Mouse (Mus musculus) CD8-positive naive resting alpha-beta T cell, adult 2 months (primary cell): ENCODE data around the gene Hnrnpul2.

Experiments
- DNase-seq, 2 experiments: peaks; one replicate each; pipeline ENCODE4 v3.0.0; 2022; ENCODE audit warnings: low read depth in 2 of 2, low spot score in 2 of 2

Gene Hnrnpul2

DNA sequence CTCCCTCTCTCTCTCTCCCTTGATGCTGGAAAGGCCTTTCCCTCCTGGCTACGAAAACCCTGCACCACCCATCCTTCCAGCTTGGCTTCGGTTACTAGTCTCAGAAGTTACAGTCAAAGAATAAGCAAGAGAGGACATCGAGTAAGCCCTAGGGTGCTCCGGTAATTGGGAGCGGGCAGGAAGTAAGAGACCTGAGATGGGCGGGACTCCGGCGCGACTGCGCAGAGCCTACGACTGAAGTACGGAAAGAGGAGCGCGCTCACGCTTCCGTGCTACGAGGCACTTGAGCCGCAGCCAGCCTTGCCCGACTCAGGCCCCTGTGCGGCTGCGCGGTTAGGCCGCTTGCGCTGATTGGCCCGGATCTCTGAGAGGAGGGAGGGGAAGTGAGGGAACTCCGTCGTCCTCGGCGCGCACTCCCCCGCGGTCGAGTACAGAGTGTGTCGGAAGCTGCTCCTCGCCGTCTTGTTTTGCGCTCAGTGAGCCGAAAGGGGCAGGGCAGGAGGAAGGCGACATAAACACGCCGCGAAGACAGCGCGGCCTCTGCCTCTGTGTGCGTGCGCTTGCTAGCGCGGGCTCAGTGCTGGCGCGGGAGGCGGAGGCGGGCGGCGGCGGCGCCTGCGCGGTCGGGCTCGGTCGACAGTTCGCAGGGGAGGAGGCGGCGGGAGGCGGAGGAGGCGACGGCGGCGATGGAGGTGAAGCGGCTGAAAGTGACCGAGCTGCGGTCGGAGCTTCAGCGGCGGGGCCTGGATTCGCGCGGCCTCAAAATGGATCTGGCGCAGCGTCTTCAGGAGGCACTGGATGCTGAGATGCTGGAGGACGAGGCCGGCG, at the start of gene Hnrnpul2:
Gene Hnrnpul2 (plus strand): TSS at position 415 of the 828 bp plus-strand sequence.
- DNase-seq, result peak; percentile 97 to 98

DNA sequence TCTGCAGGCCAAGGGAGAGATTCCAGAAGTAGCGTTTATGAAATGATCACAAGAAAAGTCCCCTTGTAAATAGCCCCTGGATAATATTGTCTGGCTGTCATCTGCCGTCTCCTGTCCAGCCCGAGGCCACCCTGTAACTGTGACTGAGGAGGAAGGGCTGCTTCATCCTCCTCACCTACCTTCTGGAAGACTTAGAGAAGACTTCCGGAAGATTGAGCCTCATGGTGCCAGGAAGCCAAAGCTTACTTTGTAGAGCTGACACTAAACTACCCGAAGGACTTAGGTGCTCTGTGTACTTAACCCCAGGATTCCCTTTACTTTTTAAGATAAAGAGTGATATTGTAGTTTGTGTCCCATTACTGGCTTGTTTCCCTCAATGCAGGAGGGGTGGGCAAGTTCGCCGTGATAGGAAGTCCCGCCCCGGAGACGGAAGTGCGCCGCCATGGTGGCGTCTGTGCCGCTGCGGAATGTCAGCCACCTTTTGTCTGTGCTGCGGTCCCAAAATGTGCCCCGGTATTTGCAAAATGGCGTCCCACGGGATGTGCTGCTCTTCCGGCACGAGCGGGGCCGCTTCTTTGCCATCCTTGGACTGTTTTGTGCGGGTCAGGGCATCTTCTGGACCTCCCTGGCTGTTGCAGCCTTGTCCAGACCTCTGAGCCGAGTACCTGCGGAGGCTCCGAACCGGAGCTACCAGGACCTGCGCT, 49.1 kb upstream of the Hnrnpul2 start, which contains the start of gene Tmem223:
Gene Tmem223 (plus strand): TSS at position 430 of the 704 bp plus-strand sequence.
- DNase-seq, result peak; percentile 72 to 75

DNA sequence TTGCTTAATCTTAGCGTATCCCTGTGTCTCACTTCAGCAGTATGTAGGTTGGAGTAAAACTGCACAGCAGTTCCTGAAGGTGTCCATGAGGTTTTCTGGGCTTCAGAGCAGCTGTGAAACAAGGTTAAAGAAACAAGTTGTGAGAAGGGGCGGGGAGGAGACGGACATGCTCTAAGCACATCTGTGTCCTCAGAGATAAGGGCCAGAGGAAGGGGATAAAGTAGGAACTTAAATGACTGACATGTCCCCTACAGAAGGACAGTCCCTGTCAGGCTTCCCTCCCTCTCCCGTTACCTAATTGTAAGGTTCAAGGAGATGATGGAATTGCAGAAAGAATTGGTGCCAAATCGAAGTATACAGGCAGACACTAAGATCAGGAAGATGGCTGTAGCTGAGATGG, 46.8 kb upstream of the Hnrnpul2 start:
- DNase-seq, result no peak

DNA sequence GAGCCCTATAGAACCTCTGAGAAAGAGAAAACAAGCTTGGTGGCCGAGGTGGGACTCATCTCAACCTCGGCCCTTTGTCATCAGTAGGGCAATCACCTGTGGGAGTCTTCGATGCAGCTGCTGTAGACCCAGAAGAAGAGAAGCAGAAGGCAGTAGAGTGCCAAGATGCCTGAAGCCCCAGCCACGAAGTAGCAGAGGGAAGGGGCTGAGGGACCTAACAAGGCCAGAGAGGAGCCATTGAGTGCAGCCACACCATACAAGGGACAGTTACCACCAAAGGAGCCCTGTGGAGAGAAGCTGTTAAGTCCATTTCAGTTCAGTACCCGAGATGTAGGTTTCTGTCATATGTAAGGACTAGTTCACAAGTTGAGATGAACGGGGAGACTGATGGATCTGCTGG, 46.4 kb upstream of the Hnrnpul2 start:
- no peak for DNase-seq

DNA sequence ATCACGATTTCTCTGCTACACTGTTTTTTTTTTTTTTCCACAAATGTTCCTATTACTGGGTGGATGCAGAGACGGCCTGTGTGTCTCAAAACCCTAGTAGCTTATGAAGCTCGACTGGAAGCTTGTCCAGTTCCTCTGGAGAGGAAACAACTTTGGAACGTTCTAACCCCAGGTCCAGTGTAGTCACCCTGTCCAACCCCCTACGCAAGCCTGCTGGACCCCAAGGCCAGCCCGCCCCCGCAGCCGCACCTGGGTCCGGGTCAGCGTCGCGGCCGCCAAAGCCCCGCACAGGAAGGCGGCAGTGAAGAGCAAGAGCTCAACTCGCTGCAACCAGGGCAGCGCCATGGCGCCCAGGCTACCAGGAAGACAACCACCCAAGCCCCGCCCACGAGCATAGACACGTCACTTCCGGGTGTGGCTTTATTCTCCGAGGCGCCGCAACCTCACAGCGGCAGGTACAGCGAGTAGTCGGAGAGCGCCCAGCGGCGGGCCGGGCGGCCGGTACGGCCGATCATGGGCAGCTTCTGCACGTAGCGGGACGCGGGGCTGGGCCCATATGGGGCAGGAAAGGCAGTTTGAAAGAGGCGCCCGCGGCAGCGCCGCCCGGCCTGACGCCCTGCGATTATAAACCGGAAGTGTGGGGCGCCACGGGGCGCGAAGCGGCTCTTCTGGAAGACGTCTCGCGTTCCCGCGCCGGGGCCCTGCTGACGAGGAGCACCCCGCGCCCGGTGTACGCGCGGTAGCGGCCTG, 45.5 kb upstream of the Hnrnpul2 start, which contains the start of gene Tmem179b:
Gene Tmem179b (minus strand): TSS at position 382 of the 750 bp plus-strand sequence.
- peak; percentile 95 to 98 for DNase-seq

DNA sequence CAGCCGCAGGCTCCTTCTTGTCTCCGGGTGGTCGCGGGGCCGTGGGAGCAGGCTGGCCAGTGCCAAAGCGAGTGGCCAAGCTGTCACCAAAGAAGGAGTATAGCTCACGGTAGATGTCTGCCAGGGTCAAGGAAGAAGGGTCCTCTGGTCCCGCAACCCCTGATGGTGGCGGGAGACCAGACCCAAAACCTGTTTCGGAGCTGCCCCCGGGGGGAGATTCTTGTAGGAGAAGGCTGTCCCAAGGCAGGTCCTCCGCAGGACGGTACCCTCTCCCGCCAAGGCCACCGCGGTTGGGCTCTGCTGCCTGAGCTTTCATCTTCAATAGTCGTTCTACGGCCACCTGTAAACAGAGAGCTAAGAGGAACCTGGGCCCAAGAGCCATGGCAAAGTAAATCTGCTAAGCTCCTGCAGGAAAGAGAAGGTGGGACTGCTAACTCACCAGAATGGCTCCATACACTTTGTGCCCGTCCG, 44.8 kb upstream of the Hnrnpul2 start:
- DNase-seq, result no peak

DNA sequence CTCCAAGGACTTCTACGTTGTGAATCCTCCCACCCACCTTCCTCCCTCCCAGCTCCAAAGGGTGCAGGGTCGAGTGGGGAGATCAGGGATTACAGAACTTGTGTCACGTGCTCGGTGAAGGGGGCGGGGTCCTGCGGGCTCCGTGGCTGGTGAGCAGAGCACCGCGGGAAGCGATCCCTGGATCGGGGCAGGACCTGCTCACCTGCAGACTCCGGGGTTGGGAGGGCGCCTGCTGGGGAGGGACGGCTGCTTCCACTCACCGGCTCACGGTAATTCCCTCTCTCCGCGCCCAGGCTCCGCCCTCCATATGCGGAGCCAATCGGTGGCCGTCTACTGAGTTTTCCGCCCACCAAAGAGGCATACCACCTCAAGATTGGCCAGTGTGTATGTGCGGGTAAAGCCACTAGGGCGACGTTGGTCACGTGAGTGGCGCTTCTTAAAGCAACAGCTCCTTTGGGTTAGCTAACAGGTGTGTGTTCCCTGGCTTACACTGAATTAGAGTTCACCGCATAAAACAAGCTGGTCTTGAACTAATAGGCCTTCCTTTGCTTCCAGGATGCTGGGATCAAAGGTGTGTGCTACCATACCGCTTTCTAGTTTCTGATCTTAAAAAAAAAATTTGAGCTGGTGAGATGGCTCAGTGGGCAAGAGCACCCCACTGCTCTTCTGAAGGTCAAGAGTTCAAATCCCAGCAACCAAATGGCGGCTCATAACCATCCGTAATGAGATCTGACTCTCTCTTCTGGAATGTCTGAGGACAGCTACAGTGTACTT, 33.6 kb upstream of the Hnrnpul2 start, which contains the start of gene Taf6l:
Gene Taf6l (minus strand): TSS at position 410 of the 774 bp plus-strand sequence.
- DNase-seq, result peak; percentile 83 to 90

DNA sequence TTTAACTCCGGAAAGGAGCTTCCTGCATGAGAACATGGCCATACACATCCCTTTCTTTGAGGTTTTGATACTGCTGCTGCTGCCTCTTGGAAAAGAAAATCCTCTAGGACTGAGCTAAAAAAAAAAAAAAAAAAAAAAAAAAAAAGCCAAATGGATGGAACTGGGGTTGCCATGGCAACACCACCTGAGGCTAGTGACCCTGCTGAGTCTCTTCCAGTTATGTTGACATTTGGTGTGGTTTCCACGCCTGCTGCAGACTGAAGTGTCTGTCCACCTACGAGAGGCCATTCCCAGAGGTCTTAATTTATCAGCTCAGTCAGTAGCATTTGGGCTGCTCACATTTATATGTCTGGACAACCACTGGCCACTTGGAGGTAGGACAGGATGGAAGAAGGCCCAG, 31.3 kb upstream of the Hnrnpul2 start:
- DNase-seq, result no peak

DNA sequence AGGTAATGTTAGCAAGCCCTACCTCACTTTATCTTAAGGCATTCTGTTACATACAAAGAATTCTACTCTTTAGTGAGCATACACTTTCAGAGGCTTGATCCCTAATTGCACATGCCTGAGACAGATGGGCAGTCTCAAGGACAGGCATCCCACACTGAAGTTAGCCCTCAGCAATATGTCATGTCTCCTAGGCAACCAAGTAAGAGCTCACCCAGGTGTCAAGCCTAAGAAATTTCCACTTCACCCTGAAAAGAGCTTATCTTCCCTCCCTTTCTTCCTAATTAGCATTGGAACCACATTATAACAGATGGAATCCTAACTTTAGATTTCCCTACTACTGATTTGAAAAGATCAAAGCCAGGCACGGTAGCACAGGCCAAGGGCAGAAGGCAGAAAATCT, 30.6 kb upstream of the Hnrnpul2 start:
- DNase-seq, result no peak

DNA sequence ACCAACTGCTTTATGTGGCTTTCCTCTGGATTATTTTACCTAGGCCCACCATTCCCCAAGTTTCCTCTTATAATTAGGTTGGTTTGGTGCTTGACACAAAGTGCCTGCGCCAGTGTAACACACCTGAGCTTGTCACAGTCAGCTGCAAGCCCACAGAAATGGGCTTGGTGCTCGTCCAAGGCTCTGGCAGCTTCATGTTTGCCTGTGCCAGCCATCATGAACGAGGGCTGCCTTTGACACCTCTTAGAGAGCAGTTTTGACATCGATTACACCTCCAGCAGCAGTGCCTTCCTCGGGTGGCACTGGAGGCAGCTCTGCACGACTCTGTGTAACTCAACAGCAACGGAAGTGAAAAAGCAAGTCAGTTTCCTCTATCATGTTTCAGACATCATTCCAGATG, 29.6 kb upstream of the Hnrnpul2 start:
- no peak for DNase-seq

DNA sequence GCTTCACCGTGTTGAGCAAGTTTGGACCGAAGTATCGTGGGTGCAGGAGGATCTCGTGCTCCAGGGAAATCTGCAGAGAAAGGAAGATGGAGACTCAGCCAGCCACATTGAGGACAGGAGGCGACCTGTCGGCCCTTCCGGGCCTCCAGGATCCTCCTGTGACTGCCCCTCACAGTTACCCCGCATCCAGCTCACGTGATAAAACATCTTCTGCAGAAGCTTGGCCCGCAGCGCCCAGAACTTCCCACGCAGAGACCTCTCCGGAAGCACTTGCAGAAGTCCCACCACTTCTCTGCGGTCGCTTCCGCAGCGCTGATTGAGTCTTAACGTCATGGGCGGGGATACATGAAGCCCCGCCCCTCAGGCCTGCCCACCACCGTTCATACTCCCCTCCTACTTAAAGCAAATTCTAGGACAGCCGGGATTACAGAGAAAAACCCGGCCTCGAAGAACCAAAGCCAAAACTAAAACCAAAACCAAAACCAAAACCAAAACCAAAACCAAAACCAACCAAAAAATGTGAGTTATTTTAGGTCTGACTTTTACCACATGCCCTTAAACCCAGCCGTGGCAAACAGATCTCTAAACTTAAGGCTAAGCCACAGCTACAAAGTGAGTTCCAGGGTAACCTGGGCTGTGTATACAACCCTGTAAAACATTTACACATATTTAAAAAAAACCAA, 21.4 kb upstream of the Hnrnpul2 start, which contains the start of gene Polr2g:
Gene Polr2g (minus strand): TSS at position 314 of the 683 bp plus-strand sequence.
- DNase-seq, result peak; percentile 81 to 85

DNA sequence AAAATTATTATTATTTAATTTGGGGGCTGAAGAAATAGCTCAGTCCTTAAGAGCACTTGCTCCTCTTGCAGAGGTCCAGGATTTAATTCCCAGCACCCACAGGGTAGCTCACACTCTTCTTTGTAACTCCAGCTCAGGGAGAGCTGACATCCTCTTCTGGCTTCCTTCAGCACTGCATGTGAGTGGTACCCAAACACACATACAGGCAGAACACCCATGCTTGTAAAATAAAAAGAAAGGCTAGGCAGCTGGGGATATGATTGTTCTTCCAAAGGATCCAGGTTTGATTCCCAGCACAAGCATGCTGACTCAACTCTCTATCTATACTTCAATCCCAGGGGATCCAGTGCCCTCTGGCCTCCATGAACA, 20.9 kb upstream of the Hnrnpul2 start:
- no peak for DNase-seq

DNA sequence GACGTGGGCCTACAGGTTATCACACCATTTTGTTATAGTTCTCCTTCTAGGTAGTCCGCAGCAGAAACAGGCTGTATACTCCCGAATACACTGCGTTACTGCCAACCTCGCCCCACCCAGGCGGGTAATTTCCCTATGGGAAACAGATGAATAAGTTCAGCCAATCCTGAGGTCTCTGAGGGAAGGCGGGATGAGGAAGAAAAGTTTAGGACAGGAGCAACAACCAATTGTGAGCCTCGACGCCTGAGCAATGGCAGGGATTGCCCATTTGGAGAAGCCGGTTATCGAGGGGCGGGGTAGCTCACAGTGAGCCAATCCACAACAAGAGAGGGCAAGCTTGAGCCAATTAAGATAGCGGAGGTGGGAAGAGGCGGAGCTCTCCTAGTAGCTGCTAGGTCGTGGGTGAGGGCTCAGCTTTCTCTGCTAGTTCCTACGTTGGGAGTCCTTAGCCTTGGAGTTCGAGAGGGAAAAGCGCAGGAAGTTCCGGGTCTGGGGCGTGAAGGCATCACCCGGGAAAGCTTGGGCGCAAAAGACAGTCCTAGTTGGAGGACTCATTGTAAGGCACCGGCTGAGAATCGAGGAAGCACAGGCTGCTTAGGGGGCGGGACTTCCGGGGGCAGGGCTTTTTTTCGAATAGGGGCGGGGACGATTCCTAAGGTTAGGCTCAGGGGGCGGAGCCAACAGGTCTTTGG, 17.5 kb upstream of the Hnrnpul2 start, which contains the start of gene Zbtb3:
Gene Zbtb3 (plus strand): TSS at position 426 of the 692 bp plus-strand sequence.
- peak; percentile 85 to 91 for DNase-seq

DNA sequence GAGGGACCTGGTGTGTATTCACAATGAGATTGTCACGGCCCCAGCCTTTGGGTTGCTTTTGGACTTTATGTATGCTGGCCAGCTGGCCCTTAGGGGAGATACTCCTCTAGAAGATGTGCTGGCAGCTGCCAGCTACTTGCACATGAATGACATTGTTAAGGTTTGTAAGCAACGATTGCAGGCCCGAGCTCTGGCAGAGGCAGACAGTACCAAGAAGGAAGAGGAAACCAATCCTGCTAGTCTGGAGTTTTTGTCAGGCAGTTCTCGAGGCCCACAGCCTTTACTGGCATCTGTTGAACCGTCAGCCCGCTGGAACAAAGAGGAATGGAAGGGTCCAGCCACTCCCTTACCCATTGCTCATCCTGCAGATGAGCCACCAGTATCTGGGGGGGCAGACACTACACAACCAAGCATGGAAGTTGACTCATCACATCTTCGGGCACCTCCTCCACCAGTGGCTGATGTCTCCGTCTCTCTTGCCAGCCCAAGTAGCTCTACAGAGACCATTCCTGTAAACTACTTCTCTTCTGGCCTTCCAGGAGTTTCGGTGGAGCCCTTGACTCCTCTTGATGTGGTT, 16.5 kb upstream of the Hnrnpul2 start:
- DNase-seq, result no peak

DNA sequence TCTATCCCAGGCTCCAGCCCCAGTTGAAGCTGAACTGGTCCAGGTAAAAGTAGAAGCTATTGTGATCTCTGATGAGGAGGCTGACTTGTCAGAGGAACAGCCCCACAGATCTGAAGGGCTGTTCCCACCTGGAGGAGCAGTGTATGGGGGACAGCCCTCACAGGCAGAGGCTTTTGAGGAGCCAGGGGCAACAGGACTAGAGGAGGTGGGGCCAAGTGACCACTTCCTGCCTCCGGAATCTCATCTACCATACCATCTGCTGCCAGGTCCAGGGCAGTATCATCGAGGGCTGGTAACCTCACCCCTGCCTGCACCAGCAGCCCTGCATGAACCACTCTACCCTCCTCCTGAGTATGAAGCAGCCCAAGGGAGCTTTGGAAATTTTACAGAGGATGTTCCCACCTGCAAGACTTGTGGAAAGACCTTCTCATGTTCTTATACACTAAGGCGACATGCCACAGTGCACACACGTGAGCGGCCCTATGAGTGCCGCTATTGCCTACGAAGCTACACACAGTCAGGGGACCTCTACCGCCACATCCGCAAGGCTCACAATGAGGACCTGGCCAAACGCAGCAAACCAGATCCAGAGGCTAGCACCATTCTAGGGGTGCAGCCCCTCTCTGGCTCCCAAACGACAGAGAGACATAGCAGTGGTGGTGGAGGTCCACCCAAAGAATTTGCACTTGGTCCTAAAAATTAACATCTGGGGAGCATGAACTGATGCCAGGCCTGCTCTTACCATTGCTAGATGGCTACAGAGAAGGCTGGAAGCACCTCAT, 15.7 kb upstream of the Hnrnpul2 start:
- DNase-seq, result no peak

DNA sequence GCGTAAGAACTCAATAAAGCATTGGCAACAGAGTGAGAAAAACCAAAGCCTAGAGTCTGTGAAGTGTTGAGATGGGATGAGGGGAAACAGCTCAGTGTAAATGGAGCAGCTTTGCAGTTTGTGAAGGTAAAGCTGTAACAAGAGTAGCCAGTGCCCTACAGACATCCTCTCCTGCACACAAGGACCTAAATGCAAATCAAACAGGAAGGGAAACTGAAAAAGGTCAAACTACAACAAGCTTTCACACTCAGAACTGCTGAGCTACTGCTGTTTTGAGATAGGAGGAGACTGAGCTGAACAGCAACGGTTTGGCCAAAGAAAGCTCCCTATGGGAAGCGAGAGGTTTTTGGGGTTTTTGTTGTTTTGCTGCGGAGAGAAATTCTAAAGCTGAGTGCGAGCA, 13.0 kb upstream of the Hnrnpul2 start:
- DNase-seq, result no peak

DNA sequence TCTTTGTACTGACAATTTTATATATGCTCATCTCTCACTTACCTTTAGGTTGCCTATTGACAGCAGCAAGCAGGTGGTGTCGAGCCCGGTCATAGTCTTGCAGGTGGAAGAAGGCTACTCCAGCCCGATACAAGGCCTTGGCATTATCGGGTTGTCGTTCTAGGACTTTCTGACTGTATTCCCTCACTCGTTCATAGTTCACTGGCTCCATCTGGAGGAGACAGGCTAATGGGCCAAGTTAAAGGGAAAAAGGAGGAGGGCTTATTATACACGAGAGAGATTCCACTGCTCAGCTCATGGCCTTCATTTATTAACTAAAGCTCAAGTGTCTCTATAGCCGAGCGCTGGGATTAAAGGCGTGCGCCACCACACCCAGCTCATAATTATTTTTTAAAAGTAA, 4.0 kb upstream of the Hnrnpul2 start:
- DNase-seq, result no peak

DNA sequence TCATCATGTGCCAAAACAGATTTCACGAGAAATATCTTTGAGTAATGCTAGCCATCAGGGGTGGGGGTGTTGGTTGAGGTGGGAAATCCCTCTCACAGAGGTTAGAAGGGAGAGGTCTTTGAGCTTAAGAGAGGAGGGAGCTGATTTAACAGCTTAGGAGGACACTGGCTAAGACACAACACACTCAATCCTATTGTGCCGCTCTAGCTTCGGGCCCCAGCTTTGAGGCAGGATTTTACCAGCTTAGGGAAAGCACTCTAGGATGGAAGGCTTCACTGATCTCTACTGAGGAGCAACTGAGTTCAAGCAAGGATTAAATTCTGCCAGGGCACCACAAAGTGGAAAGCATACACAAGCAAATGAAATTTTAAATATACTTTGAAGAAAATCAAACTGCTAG, 2.8 kb upstream of the Hnrnpul2 start:
- DNase-seq, result no peak
